Mouse (Mus musculus): ENCODE data around the gene Usp49. TPM values are rescaled to one million over a fixed set of nuclear protein-coding genes. Genes with fewer than 3 reads are reported as not detected.

Gene Usp49
- polyA plus RNA-seq, 1 experiment from 2014 or later, result 4.1 TPM

DNA sequence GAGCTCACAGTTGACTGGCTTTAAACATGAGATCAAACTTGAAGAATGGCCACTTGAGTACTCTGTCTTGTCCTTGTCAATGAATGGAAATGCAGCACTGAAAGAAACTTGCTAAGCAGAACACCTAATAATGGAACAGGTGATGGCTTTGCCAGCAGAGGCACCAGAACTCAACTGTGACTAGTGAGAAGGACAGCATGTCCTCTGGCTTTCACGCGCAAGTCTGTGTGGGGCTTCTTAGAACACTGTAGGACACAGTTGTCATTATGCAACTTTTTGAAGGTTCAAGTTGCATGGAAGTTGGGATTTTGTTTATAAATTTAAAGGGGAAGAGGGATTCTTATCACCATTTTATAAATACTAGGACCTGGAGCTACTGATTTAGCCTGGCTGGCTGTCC, 5.4 kb upstream of the Usp49 start:
- Histone ChIP-seq H3K4me1 (replicated peaks; ENCODE audit: insufficient read depth, low read length) (no peaks in the 10 kb centered on the region), H3K9ac (ENCODE audit: low read depth, low read length) (no peak overlapping the region), H3K4me2 (ENCODE audit: low read length) (no peak overlapping the region), H3K27ac (no peak overlapping the region), H3K27me3 (ENCODE audit: insufficient read depth, low read length) (no peaks in the 10 kb centered on the region), H3K4me3 (replicated peaks; ENCODE audit: low read depth, low read length) (no peak overlapping the region), H3K9me3 (replicated peaks; ENCODE audit: low read length) (no peaks in the 10 kb centered on the region), H3K36me3 (ENCODE audit: insufficient read depth, low read length) (peaks cover 21% of the 10 kb centered on the region)
- TF ChIP-seq CTCF (IDR thresholded peaks at IDR 0.05; ENCODE audit: low read depth), result no peak
- no peak for ATAC-seq (replicated peaks; ENCODE audit: low FRiP score, low read depth)
- 96% methylated on average over 2 of the region's 2 CpGs for WGBS
- no peak for DNase-seq (ENCODE audit: low spot score)

DNA sequence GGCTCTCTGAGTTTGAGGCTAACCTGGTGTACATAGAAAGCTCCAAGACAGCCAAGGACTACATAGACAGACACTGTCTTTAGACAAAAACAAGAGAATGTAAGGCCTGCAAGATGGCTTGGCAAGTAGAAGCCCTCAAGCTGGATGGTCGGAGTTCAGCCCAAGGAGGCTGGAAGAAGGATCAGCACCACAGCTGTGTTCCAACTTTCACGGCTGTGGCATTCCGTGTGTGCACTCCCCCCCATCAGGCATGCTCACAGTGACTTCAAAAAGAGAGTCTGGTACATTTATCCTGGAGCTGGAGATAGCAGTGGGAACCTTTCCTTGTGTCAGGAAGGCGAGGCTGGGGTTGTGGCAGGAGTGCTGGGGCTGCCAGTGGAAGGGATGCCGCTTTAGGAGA, 4.5 kb upstream of the Usp49 start:
- DNase-seq (ENCODE audit: low spot score), result no peak
- H3K4me1 ChIP-seq (replicated peaks; ENCODE audit: insufficient read depth, low read length), result peaks cover 6% of the 10 kb centered on the region; the same call in 1 of the 2 replicates
- no peak for ATAC-seq (replicated peaks; ENCODE audit: low FRiP score, low read depth)
- H3K36me3 ChIP-seq (ENCODE audit: insufficient read depth, low read length), result peaks cover 21% of the 10 kb centered on the region
- TF ChIP-seq CTCF (IDR thresholded peaks at IDR 0.05; ENCODE audit: low read depth), result no peak
- H3K27me3 ChIP-seq (ENCODE audit: insufficient read depth, low read length), result no peaks in the 10 kb centered on the region
- no peak overlapping the region for H3K9ac ChIP-seq (ENCODE audit: low read depth, low read length)
- H3K4me2 ChIP-seq (ENCODE audit: low read length), result no peak overlapping the region
- no peaks in the 10 kb centered on the region for H3K9me3 ChIP-seq (replicated peaks; ENCODE audit: low read length)
- no peak overlapping the region for H3K27ac ChIP-seq
- WGBS, result 93% methylated on average over 5 of the region's 5 CpGs
- H3K4me3 ChIP-seq (replicated peaks; ENCODE audit: low read depth, low read length), result no peak overlapping the region

DNA sequence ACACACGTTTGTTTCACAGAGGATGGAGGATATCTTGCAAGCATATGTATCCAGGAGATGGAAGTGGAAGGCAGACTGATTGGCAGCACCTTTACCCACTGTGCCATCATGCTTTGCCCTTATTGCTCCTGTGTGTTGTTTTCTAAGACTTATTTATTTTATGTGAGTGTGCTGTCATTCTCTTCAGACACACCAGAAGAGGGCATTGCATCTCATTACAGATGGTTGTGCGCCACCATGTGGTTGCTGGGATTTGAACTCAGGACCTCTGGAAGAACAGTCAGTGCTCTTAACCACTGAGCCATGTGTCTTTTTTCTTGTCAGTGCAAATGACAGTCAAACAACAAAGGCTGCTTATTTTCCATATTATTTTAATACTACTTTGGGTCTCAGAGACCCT, 2.7 kb upstream of the Usp49 start:
- Histone ChIP-seq H3K4me3 (replicated peaks; ENCODE audit: low read depth, low read length) (no peak overlapping the region), H3K27me3 (ENCODE audit: insufficient read depth, low read length) (no peaks in the 10 kb centered on the region), H3K4me2 (ENCODE audit: low read length) (no peak overlapping the region), H3K36me3 (ENCODE audit: insufficient read depth, low read length) (peaks cover 18% of the 10 kb centered on the region), H3K4me1 (replicated peaks; ENCODE audit: insufficient read depth, low read length) (peaks cover 7% of the 10 kb centered on the region; the same call in 1 of the 2 replicates), H3K27ac (no peak overlapping the region), H3K9me3 (replicated peaks; ENCODE audit: low read length) (no peaks in the 10 kb centered on the region), H3K9ac (ENCODE audit: low read depth, low read length) (no peak overlapping the region)
- WGBS, result 83% methylated on average over 2 of the region's 2 CpGs
- peak; percentile 44 for TF ChIP-seq CTCF (IDR thresholded peaks at IDR 0.05; ENCODE audit: low read depth)
- ATAC-seq (replicated peaks; ENCODE audit: low FRiP score, low read depth), result no peak
- no peak for DNase-seq (ENCODE audit: low spot score)

DNA sequence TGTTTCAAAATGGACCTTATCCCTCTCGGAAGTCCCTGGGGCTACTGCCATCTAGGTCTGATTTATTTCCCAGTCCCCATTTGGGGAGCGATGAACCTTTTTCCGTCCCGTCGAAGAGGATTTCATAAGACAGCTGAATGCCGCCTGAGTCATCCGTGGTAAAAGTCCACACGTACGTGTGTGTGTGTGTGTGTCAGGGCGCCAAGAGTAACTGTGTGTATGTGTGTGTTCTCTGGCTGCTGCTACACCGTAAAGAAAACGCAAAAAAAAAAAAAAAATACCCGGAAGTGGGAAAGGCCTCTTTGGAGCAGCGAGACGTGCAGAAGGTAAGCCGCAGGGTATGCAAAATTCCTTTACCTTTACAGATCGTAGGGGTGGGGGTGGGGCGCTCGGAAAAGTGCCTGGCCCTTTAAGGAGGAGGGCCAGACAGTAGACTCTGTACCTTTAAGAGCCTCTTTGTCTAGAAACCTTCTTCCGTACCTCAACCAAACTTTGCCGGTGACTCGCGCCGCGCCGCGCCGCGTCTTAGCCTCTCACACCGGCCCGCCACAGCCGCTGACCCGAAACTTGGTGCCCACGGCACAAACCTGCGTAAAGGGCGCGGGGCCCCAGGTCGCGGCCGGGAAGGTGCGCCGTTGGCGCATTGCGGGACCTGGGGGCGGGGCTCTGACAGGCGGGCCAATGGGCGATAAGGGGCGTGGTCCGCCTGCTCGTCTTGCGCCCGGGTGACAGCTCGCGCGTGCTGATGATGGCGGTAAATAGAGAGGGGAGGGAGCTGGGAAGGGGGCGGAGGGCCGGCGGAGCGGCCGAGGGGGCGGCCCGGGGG, 1.4 kb upstream of the Usp49 start:
- under 1% methylated on average over 63 of the region's 63 CpGs for whole genome bisulfite sequencing
- peak overlapping the region; percentile 93 for H3K27ac ChIP-seq
- peak overlapping the region; percentile 77 for H3K9ac ChIP-seq (ENCODE audit: low read depth, low read length)
- H3K36me3 ChIP-seq (ENCODE audit: insufficient read depth, low read length), result peaks cover 6% of the 10 kb centered on the region; the same call in 1 of the 2 replicates
- peak; percentile 94 for ATAC-seq (replicated peaks; ENCODE audit: low FRiP score, low read depth)
- peak; percentile 98 for DNase-seq (ENCODE audit: low spot score)
- H3K4me2 ChIP-seq (ENCODE audit: low read length), result peak overlapping the region; percentile 98
- no peaks in the 10 kb centered on the region for H3K27me3 ChIP-seq (ENCODE audit: insufficient read depth, low read length)
- H3K4me1 ChIP-seq (replicated peaks; ENCODE audit: insufficient read depth, low read length), result peaks cover 7% of the 10 kb centered on the region; the same call in 1 of the 2 replicates
- TF ChIP-seq CTCF (IDR thresholded peaks at IDR 0.05; ENCODE audit: low read depth), result no peak
- H3K9me3 ChIP-seq (replicated peaks; ENCODE audit: low read length), result no peaks in the 10 kb centered on the region
- peak overlapping the region; percentile 80 for H3K4me3 ChIP-seq (replicated peaks; ENCODE audit: low read depth, low read length)

DNA sequence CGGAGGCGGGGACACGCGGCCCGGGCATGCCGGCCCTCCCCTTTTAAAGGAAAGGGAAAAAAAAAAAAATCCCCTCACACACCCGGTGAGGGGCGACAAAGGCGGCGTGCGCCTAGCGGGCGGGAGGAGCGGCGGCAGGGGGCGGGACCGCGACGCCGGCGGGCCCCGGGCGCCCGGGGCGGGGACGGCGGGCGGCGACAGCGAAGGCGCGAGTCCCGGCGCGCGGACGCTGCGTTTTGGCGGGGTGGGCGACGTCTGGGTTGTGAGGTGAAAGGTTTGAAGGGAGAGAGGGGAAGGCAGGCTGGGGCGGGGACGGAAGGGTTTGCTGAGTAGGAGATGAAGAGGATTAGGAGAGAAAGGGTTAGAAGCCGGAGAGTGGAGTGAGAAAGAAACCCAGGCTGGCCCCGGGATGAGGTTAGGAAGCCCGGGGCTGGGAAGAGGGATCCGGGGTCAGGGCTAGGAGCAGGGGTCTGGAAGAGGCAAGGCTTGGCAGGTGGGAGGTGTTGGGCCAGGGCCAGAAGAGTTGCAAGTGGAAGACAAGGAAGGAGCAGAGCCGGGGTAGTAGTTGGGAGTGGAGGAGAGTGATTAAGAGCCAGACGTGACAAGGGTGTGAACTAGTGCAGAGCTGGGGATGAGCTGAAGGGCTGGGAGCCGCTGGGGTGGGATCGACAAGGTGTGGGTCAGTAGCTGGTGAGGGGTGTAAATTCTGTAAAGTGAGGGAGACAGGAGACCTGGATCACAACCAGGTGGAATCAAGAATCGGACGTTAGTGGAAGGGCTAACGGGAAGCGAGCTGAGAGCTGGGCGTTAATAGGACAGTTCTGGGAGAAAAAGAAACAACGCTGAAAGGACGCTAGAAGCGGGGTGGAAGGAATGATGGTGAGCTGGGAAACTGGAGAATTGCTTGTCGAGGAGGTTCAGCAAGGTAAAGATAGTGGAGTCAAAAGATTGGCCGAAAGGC, 493 bp upstream of the Usp49 start:
- H3K9me3 ChIP-seq (replicated peaks; ENCODE audit: low read length), result no peaks in the 10 kb centered on the region
- H3K36me3 ChIP-seq (ENCODE audit: insufficient read depth, low read length), result peaks cover 5% of the 10 kb centered on the region; the same call in 1 of the 2 replicates
- H3K27ac ChIP-seq, result peak overlapping the region; percentile 93
- DNase-seq (ENCODE audit: low spot score), result peak; percentile 71
- H3K4me1 ChIP-seq (replicated peaks; ENCODE audit: insufficient read depth, low read length), result peaks cover 7% of the 10 kb centered on the region; the same call in 1 of the 2 replicates
- H3K4me2 ChIP-seq (ENCODE audit: low read length), result peak overlapping the region; percentile 98
- H3K4me3 ChIP-seq (replicated peaks; ENCODE audit: low read depth, low read length), result peak overlapping the region; percentile 80
- no peaks in the 10 kb centered on the region for H3K27me3 ChIP-seq (ENCODE audit: insufficient read depth, low read length)
- WGBS, result under 1% methylated on average over 60 of the region's 61 CpGs
- no peak for TF ChIP-seq CTCF (IDR thresholded peaks at IDR 0.05; ENCODE audit: low read depth)
- ATAC-seq (replicated peaks; ENCODE audit: low FRiP score, low read depth), result peak; percentile 35
- H3K9ac ChIP-seq (ENCODE audit: low read depth, low read length), result peak overlapping the region; percentile 77

Data from kidney, postnatal 0 days (tissue).